Mouse (Mus musculus): ENCODE results near the gene Ptpn7.

DNA sequence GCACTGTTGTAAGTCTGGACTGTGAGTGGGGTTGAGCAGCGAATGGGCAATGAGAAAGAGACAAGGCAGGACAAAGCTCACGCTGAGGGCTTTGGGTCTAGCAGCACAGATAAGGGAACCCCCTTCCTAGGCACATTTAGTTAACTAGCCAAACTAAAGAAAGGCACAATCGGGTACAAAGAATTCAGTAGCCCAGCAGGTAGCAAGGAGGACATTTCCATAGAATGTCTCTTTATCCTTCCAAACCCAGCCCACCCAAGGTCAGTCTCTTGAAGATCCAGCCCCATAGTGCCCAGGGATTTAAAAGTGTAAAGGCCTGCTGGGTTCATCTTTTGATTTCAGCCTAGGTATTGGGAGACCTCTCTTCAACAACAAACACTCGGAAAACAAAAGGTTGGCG, 53.4 kb downstream of the Ptpn7 start:
- no peak for TF ChIP-seq POLR2A (IDR thresholded peaks at IDR 0.05; ENCODE audit: borderline replicate concordance, control insufficient read depth, low read depth, low read length)
- no peak for TF ChIP-seq CTCF (IDR thresholded peaks at IDR 0.05; ENCODE audit: control insufficient read depth, insufficient read depth, low read length)
